Mouse (Mus musculus) kidney, postnatal 0 days (tissue): ENCODE data around the gene Utrn. TPM values are rescaled to one million over a fixed set of nuclear protein-coding genes. Genes with fewer than 3 reads are reported as not detected.

Source experiments
- ATAC-seq: fragments of 200-750 bp; cut with Nextera tagmentation; replicated peaks from 2 replicates; pipeline ENCODE4 v1.8.0; 2017; ENCODE audit warnings: low read depth, moderate number of reproducible peaks, moderate TSS enrichment, moderate library complexity; ENCODE audit not compliant: low FRiP score
- DNase-seq: peaks from one replicate; pipeline ENCODE4 v3.0.0-alpha.2; 2016; ENCODE audit warnings: low spot score
- H3K27ac ChIP-seq: fragments of 300-500 bp; sonication (generic); 2 replicates; pipeline ENCODE4 v1.5.1; 2014; ENCODE audit warnings: mild to moderate bottlenecking
- H3K27me3 ChIP-seq: fragments of 300-500 bp; sonication (generic); 2 replicates; pipeline ENCODE4 v1.6.1; 2014; ENCODE audit warnings: low read length, mixed read lengths; ENCODE audit not compliant: insufficient read depth
- H3K36me3 ChIP-seq: fragments of 300-500 bp; sonication (generic); 2 replicates; pipeline ENCODE4 v1.6.1; 2014; ENCODE audit warnings: low read length, mixed read lengths; ENCODE audit not compliant: insufficient read depth
- H3K4me1 ChIP-seq: fragments of 300-500 bp; sonication (generic); replicated peaks from 2 replicates; pipeline ENCODE4 v1.6.1; 2014; ENCODE audit warnings: antibody characterized with exemption, low read length, mixed read lengths; ENCODE audit not compliant: insufficient read depth
- H3K4me2 ChIP-seq: fragments of 300-500 bp; sonication (generic); 2 replicates; pipeline ENCODE4 v1.6.1; 2014; ENCODE audit warnings: mild to moderate bottlenecking, low read length, moderate library complexity, mixed read lengths
- H3K4me3 ChIP-seq: fragments of 300-500 bp; sonication (generic); replicated peaks from 2 replicates; pipeline ENCODE4 v1.5.1; 2014; ENCODE audit warnings: low read depth, low read length
- H3K9ac ChIP-seq: fragments of 300-500 bp; sonication (generic); 2 replicates; pipeline ENCODE4 v1.6.1; 2014; ENCODE audit warnings: low read depth, low read length
- H3K9me3 ChIP-seq: fragments of 300-500 bp; sonication (generic); replicated peaks from 2 replicates; pipeline ENCODE4 v1.6.1; 2016; ENCODE audit warnings: low read length, inconsistent platforms, mixed read lengths
- CTCF ChIP-seq: IDR thresholded peaks from 2 replicates; pipeline ENCODE4 v1.5.1; 2016; ENCODE audit warnings: antibody characterized with exemption, low read depth, mild to moderate bottlenecking, moderate library complexity
- WGBS: fragments of 180-500 bp; shearing (Covaris S2); extraction: QIAGEN DNeasy Blood & Tissue Kit; methylation state at CpG from one replicate; pipeline ENCODE4 v1.1.7; 2014; 5-methylcytosine and 5-hydroxymethylcytosine counted together
- polyA plus RNA-seq: library from polyadenylated mRNA; unstranded; fragments of >200 nt; fragmentation: Nextera tagmentation; extraction: Ambion mirVana; gene quantifications from 2 replicates; pipeline ENCODE4 v1.2.1, GENCODE M21; 2015

The Utrn gene
- polyA plus RNA-seq, 1 experiment from 2014 or later, result 59.0 TPM

DNA sequence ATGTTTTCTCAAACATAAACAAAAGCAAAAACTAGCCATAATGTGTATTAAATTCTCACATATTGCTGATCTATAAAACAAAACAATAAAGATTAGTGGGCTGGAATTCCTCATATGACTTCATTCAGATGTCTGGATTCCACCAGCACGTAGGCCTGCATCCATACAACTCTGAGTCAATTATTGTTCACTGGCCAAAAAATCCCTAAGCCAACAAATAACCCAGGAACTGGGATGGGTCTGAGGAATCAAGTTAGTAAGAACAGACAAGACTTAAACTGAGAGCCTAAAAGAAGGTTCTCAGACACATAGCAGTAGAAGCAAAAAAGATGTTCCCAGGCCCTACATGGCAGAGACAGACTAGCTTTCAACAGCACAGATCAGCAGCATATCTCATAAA lies 65.2 kb downstream of the Utrn start:
- no peaks in the 10 kb centered on the region for H3K9me3 ChIP-seq
- no peak for TF ChIP-seq CTCF
- no peaks in the 10 kb centered on the region for H3K27me3 ChIP-seq
- ATAC-seq (no peak), DNase-seq (no peak)
- no peak overlapping the region for H3K4me2 ChIP-seq
- no peak overlapping the region for H3K9ac ChIP-seq
- 28% methylated on average over 1 of the region's 1 CpGs for WGBS
- H3K27ac ChIP-seq, result no peak overlapping the region
- peaks cover 15% of the 10 kb centered on the region; the same call in 1 of the 2 replicates for H3K4me1 ChIP-seq
- H3K36me3 ChIP-seq, result no peaks in the 10 kb centered on the region
- H3K4me3 ChIP-seq, result no peak overlapping the region

DNA sequence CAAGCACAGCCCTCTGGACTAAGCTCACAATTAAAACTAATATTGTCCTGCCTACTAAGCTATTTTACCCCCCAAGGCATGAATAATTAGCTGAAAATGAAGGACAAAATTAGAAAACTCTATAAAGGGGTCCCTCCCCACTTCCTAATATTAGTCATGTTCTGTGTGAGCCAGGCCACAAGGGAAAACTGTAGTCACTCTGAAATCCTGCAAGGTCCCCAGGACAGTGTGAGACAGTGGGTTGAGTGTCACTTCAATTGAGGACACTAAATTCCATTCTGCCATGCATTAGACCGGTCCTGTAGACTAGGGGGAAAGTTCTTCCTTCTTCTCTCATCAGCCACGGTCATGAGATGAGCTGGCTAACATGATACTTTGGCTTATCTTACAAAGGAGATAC lies 69.7 kb downstream of the Utrn start:
- no peak for TF ChIP-seq CTCF
- H3K36me3 ChIP-seq, result no peaks in the 10 kb centered on the region

DNA sequence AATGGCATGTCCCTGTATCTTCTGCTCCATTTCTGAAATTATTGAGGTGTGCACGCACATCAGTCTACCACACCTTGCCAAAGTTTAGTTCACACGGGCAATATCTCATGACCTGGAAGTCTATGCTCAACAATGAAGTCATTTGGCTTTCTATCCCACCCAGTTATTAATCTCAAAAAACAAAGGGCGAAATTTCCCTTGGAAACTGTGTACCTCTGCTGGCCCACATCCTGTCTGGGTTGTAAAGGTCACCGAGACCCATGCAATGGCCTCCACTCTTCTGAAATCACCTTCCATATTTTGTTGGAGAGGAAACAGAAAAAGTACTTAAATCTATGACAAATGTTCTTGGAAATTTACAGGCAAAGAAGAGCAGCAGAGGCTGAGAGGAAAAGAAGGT lies 70.9 kb downstream of the Utrn start:
- no peak for TF ChIP-seq CTCF
- Histone ChIP-seq H3K4me1 (no peaks in the 10 kb centered on the region; the same call in none of the 2 replicates), H3K4me3 (no peak overlapping the region), H3K27me3 (no peaks in the 10 kb centered on the region), H3K36me3 (no peaks in the 10 kb centered on the region), H3K9ac (no peak overlapping the region), H3K27ac (no peak overlapping the region), H3K9me3 (no peaks in the 10 kb centered on the region), H3K4me2 (no peak overlapping the region)
- 81% methylated on average over 4 of the region's 4 CpGs for WGBS
- peak; percentile 18 for DNase-seq
- no peak for ATAC-seq

More for the DNA sequence above, 69.7 kb downstream of the Utrn start:
- H3K4me1 ChIP-seq, result no peaks in the 10 kb centered on the region; the same call in none of the 2 replicates
- H3K27me3 ChIP-seq, result no peaks in the 10 kb centered on the region
- H3K9ac ChIP-seq, result no peak overlapping the region
- H3K4me3 ChIP-seq, result no peak overlapping the region
- H3K9me3 ChIP-seq, result no peaks in the 10 kb centered on the region
- DNase-seq (no peak), ATAC-seq (no peak)
- no peak overlapping the region for H3K4me2 ChIP-seq
- no peak overlapping the region for H3K27ac ChIP-seq
- WGBS, result 79% methylated on average over 2 of the region's 2 CpGs

DNA sequence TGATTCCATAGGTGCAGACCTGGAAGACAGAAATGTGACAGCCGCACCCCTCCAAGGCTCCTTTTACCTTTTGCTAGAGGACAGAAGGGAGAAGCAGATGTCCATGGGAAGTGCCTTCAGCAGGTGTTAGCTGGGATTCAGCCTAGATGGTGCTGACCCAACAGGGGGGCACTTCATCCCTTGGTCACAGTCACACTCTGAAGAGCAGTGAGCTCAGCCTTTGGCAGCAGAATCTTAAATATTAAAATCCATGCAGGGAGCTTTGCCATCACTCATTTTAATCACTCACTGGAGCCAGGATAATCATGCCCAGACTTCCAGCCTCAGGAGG lies 72.7 kb downstream of the Utrn start:
- Histone ChIP-seq H3K9me3 (no peaks in the 10 kb centered on the region), H3K27ac (no peak overlapping the region), H3K4me3 (no peak overlapping the region), H3K27me3 (no peaks in the 10 kb centered on the region), H3K9ac (no peak overlapping the region), H3K4me1 (peaks cover 7% of the 10 kb centered on the region), H3K4me2 (no peak overlapping the region), H3K36me3 (no peaks in the 10 kb centered on the region)
- TF ChIP-seq CTCF, result no peak
- no peak for DNase-seq
- WGBS, result 86% methylated on average over 1 of the region's 1 CpGs
- ATAC-seq, result no peak

DNA sequence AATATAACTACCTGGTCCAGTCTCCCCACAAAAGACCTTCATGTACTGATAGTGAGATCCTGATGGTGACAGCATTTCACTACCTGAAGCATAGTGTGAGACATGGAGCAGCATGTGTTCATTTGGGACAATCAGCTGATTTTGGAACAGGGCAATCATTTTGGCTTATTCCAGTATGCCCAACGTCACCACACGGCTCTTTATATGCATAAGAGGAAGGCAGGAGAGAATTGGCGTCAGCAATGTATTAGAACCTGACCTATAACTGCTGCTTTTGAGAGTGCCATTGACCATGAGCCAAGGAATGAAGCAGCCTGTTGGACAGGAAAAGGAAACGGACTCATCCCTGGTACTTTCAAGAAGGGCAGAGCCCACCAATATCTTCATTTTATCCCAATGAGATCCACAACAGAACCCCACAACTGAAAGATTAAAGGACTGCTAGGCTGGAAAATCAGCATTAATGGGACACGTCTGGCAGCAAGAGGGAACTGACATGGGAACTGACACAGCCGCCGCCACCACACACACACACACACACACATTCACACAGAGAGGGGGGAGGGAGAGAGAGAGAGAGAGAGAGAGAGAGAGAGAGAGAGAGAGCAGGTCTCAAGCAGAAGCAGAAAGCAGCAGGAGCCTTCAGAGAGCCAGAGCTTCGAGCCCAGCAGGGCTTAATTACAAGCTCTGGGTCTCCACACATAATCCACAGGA lies 73.2 kb downstream of the Utrn start:
- WGBS, result 70% methylated on average over 8 of the region's 8 CpGs
- H3K9me3 ChIP-seq, result no peaks in the 10 kb centered on the region
- H3K9ac ChIP-seq, result no peak overlapping the region
- no peak overlapping the region for H3K4me2 ChIP-seq
- TF ChIP-seq CTCF, result no peak
- no peak for DNase-seq
- H3K27me3 ChIP-seq, result no peaks in the 10 kb centered on the region
- H3K27ac ChIP-seq, result no peak overlapping the region
- ATAC-seq, result no peak
- H3K4me3 ChIP-seq, result no peak overlapping the region
- no peaks in the 10 kb centered on the region for H3K36me3 ChIP-seq
- peaks cover 12% of the 10 kb centered on the region for H3K4me1 ChIP-seq

DNA sequence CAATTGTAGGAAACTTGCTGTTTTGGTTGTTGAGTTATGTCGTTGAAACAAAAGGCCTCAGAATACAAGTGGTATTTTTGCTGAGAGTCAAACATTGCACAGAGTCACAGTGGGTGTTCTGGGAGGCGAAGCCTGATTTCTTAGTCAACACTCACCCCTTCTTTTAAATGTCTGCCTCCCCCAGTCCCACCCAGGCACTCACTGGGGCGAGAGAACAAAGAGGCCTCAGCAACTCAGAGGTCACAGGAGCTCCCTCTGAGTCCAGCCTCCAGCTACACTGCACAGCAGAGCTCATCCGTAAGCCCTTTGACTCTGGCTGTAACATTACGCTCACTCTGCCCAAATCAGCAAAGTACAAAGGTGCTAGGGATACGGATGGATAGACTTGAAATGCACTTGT lies 77.1 kb downstream of the Utrn start:
- peak; percentile 85 for ATAC-seq
- H3K36me3 ChIP-seq, result no peaks in the 10 kb centered on the region
- no peak overlapping the region for H3K4me2 ChIP-seq
- no peaks in the 10 kb centered on the region for H3K9me3 ChIP-seq
- peak overlapping the region; percentile 78 for H3K27ac ChIP-seq
- no peaks in the 10 kb centered on the region for H3K27me3 ChIP-seq
- TF ChIP-seq CTCF, result no peak
- H3K9ac ChIP-seq, result no peak overlapping the region
- peaks cover 14% of the 10 kb centered on the region for H3K4me1 ChIP-seq
- 25% methylated on average over 6 of the region's 6 CpGs for WGBS
- peak; percentile 75 for DNase-seq
- H3K4me3 ChIP-seq, result no peak overlapping the region

DNA sequence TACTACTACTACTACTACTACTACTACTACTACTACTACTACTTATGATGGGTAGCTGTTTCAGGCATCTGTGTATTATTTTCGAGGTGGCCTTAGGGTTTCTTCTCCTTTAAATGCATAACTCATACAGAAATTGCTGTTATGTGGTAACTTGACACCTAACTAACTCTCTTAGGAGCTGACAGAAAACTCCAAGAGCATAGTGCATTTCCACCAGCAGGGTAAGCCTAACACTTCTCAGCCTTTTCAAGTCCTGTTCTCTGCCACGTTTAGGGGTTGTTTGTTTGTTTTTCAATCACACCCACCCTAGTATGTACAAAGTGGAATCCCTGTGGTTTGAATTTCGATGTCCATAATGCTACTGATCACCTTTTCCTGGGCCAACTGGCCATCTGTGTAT lies 78.3 kb downstream of the Utrn start:
- 51% methylated on average over 3 of the region's 3 CpGs for WGBS
- Histone ChIP-seq H3K27ac (peak overlapping the region; percentile 78; the same call in 1 of the 2 replicates), H3K9me3 (no peaks in the 10 kb centered on the region), H3K36me3 (no peaks in the 10 kb centered on the region), H3K4me1 (peaks cover 14% of the 10 kb centered on the region), H3K27me3 (no peaks in the 10 kb centered on the region), H3K4me2 (no peak overlapping the region), H3K4me3 (no peak overlapping the region), H3K9ac (no peak overlapping the region)
- TF ChIP-seq CTCF, result peak; percentile 43
- ATAC-seq (no peak), DNase-seq (peak; percentile 66)
